Mouse (Mus musculus) ovary, postnatal 36 days (tissue): Measurements from ENCODE around the gene Nup107.

Source experiments
- DNase-seq: peaks from one replicate; pipeline ENCODE4 v3.0.0; 2022; ENCODE audit warnings: low spot score, mixed read lengths

Nup107 gene

GRCm38 (mm10) chr10:117777501-117778327, 14.8 kb downstream of the Nup107 start:
- no peak for DNase-seq

- no peak for DNase-seq
Measured at GRCm38 (mm10) chr10:117777103-117777470, 15.4 kb downstream of the Nup107 start.

GRCm38 (mm10) chr10:117776281-117777102, 16.0 kb downstream of the Nup107 start:
- DNase-seq = no peak

GRCm38 (mm10) chr10:117775401-117776144, 16.9 kb downstream of the Nup107 start:
- DNase-seq = no peak

- no peak for DNase-seq
Measured at GRCm38 (mm10) chr10:117774817-117775120, 17.7 kb downstream of the Nup107 start.

- DNase-seq = no peak
Measured at GRCm38 (mm10) chr10:117774011-117774816, 18.3 kb downstream of the Nup107 start.

GRCm38 (mm10) chr10:117773106-117773720, 19.3 kb downstream of the Nup107 start:
- DNase-seq = no peak

GRCm38 (mm10) chr10:117772364-117773105, 20.0 kb downstream of the Nup107 start:
- no peak for DNase-seq

- no peak for DNase-seq
Measured at GRCm38 (mm10) chr10:117771131-117771510, 21.4 kb downstream of the Nup107 start.

- no peak for DNase-seq
Measured at GRCm38 (mm10) chr10:117770286-117771130, 22.0 kb downstream of the Nup107 start.

- DNase-seq = no peak
Measured at GRCm38 (mm10) chr10:117769541-117770285, 22.8 kb downstream of the Nup107 start.

- no peak for DNase-seq
Measured at GRCm38 (mm10) chr10:117768141-117768440, 24.4 kb downstream of the Nup107 start.

- no peak for DNase-seq
Measured at GRCm38 (mm10) chr10:117767286-117768140, 25.0 kb downstream of the Nup107 start.

GRCm38 (mm10) chr10:117766896-117767160, 25.7 kb downstream of the Nup107 start:
- DNase-seq = no peak

GRCm38 (mm10) chr10:117766111-117766895, 26.2 kb downstream of the Nup107 start:
- no peak for DNase-seq

GRCm38 (mm10) chr10:117765116-117765894, 27.2 kb downstream of the Nup107 start:
- no peak for DNase-seq

GRCm38 (mm10) chr10:117764598-117764997, 27.9 kb downstream of the Nup107 start:
- DNase-seq = no peak
